Mouse (Mus musculus) heart, postnatal 0 days (tissue): Measurements from ENCODE around the gene F7. TPM values are rescaled to one million over a fixed set of nuclear protein-coding genes. Genes with fewer than 3 reads are reported as not detected.

Source experiments
- ATAC-seq: fragments of 200-750 bp; cut with Nextera tagmentation; 2 replicates; pipeline ENCODE4 v1.8.0; 2017; ENCODE audit warnings: low read depth, moderate number of reproducible peaks, moderate library complexity; ENCODE audit not compliant: insufficient read depth
- DNase-seq: peaks from one replicate; pipeline ENCODE4 v3.0.0-alpha.2; 2016; ENCODE audit warnings: low spot score
- H3K27ac ChIP-seq: fragments of 300-500 bp; sonication (generic); 2 replicates; pipeline ENCODE4 v1.5.1; 2014; ENCODE audit warnings: low read depth, mild to moderate bottlenecking
- H3K27me3 ChIP-seq: fragments of 300-500 bp; sonication (generic); 2 replicates; pipeline ENCODE4 v1.6.1; 2014; ENCODE audit warnings: low read length, mixed read lengths; ENCODE audit not compliant: control insufficient read depth, insufficient read depth
- H3K36me3 ChIP-seq: fragments of 300-500 bp; sonication (generic); replicated peaks from 2 replicates; pipeline ENCODE4 v1.6.1; 2014; ENCODE audit warnings: low read length, mixed read lengths; ENCODE audit not compliant: control insufficient read depth, insufficient read depth
- H3K4me1 ChIP-seq: fragments of 300-500 bp; sonication (generic); 2 replicates; pipeline ENCODE4 v1.6.1; 2014; ENCODE audit warnings: antibody characterized with exemption; ENCODE audit not compliant: control insufficient read depth, insufficient read depth
- H3K4me2 ChIP-seq: fragments of 300-500 bp; sonication (generic); 2 replicates; pipeline ENCODE4 v1.6.1; 2014; ENCODE audit warnings: low read depth, mild to moderate bottlenecking, low read length, moderate library complexity
- H3K4me3 ChIP-seq: fragments of 300-500 bp; sonication (generic); 2 replicates; pipeline ENCODE4 v1.5.1; 2014; ENCODE audit warnings: low read depth, low read length
- H3K9ac ChIP-seq: fragments of 300-500 bp; sonication (generic); replicated peaks from 2 replicates; pipeline ENCODE4 v1.6.1; 2014; ENCODE audit warnings: low read depth, low read length, mixed read lengths
- H3K9me3 ChIP-seq: fragments of 300-500 bp; sonication (generic); replicated peaks from 2 replicates; pipeline ENCODE4 v1.6.1; 2016; ENCODE audit warnings: low read length; ENCODE audit not compliant: control insufficient read depth
- CTCF ChIP-seq: IDR thresholded peaks from 2 replicates; pipeline ENCODE4 v1.5.1; 2016; ENCODE audit warnings: antibody characterized with exemption, control low read depth, low read depth
- EP300 ChIP-seq: IDR thresholded peaks from 2 replicates; pipeline ENCODE4 v1.6.1; 2016; ENCODE audit warnings: antibody characterized with exemption, low read depth
- WGBS: fragments of 180-500 bp; shearing (Covaris S2); extraction: QIAGEN DNeasy Blood & Tissue Kit; methylation state at CpG from one replicate; pipeline ENCODE4 v1.1.7; 2014; 5-methylcytosine and 5-hydroxymethylcytosine counted together
- polyA plus RNA-seq: library from polyadenylated mRNA; unstranded; fragments of >200 nt; fragmentation: Nextera tagmentation; extraction: Ambion mirVana; gene quantifications from 2 replicates; pipeline ENCODE4 v1.2.1, GENCODE M21; 2015
- total RNA-seq: library from RNA; depleted of rRNA; stranded (reverse); fragments of >200 nt; gene quantifications from 2 replicates; pipeline ENCODE4 v1.2.3, GENCODE M21; 2014; ENCODE audit warnings: low replicate concordance

The F7 gene
- total and polyA plus RNA-seq, 2 experiments from 2014 or later = not detected

DNA sequence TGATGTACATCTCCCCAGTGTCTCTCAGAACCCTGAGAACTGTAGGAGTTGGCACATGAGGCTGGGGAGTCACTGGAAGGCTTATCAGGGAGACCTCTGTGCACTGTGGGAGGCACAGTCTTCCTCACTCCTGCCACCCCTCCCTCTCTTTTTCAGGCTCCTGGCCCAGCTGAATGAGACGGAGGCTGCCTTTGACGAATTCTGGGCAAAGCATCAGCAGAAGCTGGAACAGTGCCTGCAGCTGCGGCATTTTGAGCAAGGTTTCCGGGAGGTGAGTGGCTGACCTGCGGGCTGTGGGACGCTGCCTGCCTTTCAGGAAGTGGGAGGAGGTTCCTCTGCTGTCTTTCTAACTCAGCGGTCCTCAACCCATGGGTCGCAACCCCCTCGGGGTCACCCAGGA, 26.0 kb upstream of the F7 start:
- Histone ChIP-seq H3K9ac (no peak overlapping the region), H3K4me1 (no peaks in the 10 kb centered on the region), H3K36me3 (no peaks in the 10 kb centered on the region), H3K27me3 (no peaks in the 10 kb centered on the region), H3K27ac (no peak overlapping the region), H3K4me3 (no peak overlapping the region), H3K4me2 (no peak overlapping the region), H3K9me3 (no peaks in the 10 kb centered on the region)
- TF ChIP-seq EP300 (no peak), CTCF (no peak)
- WGBS = 36% methylated on average over 9 of the region's 9 CpGs
- no peak for DNase-seq
- ATAC-seq = no peak

DNA sequence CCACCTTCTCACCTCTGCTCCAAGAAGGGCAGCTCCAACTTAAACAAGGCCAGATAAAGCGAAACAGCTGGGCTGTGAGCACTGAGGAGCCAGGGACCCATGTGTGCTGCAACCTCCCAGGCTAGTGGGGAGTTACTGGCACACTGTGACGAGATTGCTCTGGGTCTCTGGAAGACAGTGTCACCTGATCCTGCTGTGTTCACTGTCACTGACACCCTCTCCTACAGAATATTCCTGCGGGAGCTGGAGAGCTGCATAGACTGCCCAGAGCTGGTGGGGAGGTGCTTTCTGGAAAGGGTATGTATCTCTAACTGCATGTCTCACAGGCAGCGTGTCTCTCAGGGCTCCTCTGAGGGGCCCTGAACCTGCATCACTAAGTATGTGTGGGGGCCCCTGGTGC, 18.4 kb upstream of the F7 start:
- Histone ChIP-seq H3K27me3 (no peaks in the 10 kb centered on the region), H3K4me2 (no peak overlapping the region), H3K36me3 (peaks cover 6% of the 10 kb centered on the region), H3K4me1 (no peaks in the 10 kb centered on the region), H3K27ac (no peak overlapping the region), H3K4me3 (no peak overlapping the region), H3K9me3 (no peaks in the 10 kb centered on the region), H3K9ac (no peak overlapping the region)
- ATAC-seq (no peak), DNase-seq (no peak)
- TF ChIP-seq CTCF (no peak), EP300 (no peak)
- 39% methylated on average over 4 of the region's 4 CpGs for WGBS

DNA sequence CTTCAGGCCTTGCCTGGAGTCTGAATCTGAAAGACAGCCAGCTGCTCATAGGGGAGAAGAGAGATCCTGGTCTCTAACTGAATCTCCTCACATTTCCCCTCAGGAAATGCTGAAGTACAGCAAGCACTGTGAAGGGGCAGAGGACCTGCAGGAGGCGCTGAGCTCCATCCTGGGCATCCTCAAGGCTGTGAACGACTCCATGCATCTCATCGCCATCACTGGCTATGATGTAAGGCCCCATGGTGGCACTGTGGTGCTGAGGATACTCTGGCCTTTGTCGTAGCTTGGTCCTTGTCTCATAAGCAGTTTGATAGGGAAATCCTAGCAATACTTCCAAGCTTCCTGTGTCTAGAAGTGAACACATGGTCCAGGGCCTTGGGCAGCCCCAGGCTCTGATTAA, 15.5 kb upstream of the F7 start:
- WGBS = 47% methylated on average over 4 of the region's 4 CpGs
- H3K4me2 ChIP-seq = no peak overlapping the region
- no peaks in the 10 kb centered on the region for H3K4me1 ChIP-seq
- H3K27ac ChIP-seq = no peak overlapping the region
- H3K36me3 ChIP-seq = peaks cover 6% of the 10 kb centered on the region
- H3K4me3 ChIP-seq = no peak overlapping the region
- DNase-seq (no peak), ATAC-seq (no peak)
- H3K9me3 ChIP-seq = no peaks in the 10 kb centered on the region
- no peaks in the 10 kb centered on the region for H3K27me3 ChIP-seq
- no peak for TF ChIP-seq EP300
- peak; percentile 21 for TF ChIP-seq CTCF
- no peak overlapping the region for H3K9ac ChIP-seq

DNA sequence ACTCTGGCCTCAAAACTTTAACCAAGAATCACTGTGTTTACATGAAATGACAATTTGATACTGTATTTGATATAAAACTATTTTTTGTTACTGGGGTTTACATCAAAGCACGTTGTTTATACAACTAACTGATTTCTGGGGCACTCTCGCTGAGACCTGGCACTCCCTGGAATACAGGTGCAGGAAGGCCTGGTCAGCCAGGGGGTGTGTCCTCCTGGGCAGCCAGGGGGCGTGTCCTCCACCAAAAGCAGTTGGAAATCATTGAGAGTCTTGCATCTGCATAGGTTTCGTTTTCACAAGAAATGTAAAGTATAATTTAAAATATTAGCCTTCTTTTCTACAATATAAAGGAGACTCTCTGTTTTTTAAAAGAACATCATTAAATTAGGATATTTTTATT, 6.3 kb upstream of the F7 start:
- ATAC-seq = no peak
- no peak overlapping the region for H3K27ac ChIP-seq
- H3K9ac ChIP-seq = no peak overlapping the region
- no peak for DNase-seq
- H3K4me3 ChIP-seq = no peak overlapping the region
- H3K4me1 ChIP-seq = no peaks in the 10 kb centered on the region
- no peaks in the 10 kb centered on the region for H3K36me3 ChIP-seq
- 63% methylated on average over 4 of the region's 4 CpGs for WGBS
- TF ChIP-seq EP300 = no peak
- no peak for TF ChIP-seq CTCF
- H3K27me3 ChIP-seq = no peaks in the 10 kb centered on the region
- no peaks in the 10 kb centered on the region for H3K9me3 ChIP-seq
- H3K4me2 ChIP-seq = no peak overlapping the region

DNA sequence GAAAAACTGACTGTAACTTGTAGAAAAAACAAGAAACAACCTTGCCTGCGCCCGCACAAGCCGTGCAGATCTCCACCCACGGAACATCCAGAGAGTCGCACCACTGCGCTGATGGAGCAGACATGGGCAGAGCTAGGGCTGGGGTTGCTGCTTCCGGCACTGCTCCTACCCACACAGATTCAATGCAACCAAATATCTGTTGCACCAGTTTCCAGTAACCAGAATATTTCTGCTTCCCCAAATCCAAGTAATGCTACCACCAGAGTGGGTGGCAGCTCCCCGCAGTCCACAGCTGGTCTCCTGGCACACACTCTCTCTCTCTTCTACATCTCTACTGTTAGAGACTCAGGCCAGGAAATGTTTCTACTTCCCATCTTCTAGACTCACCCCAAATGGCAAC, 4.0 kb upstream of the F7 start:
- no peaks in the 10 kb centered on the region for H3K9me3 ChIP-seq
- 89% methylated on average over 8 of the region's 8 CpGs for WGBS
- no peaks in the 10 kb centered on the region for H3K4me1 ChIP-seq
- H3K27me3 ChIP-seq = no peaks in the 10 kb centered on the region
- H3K4me3 ChIP-seq = no peak overlapping the region
- ATAC-seq = no peak
- no peak overlapping the region for H3K4me2 ChIP-seq
- no peak for TF ChIP-seq CTCF
- TF ChIP-seq EP300 = no peak
- no peak for DNase-seq
- no peak overlapping the region for H3K27ac ChIP-seq
- H3K36me3 ChIP-seq = no peaks in the 10 kb centered on the region
- H3K9ac ChIP-seq = no peak overlapping the region

DNA sequence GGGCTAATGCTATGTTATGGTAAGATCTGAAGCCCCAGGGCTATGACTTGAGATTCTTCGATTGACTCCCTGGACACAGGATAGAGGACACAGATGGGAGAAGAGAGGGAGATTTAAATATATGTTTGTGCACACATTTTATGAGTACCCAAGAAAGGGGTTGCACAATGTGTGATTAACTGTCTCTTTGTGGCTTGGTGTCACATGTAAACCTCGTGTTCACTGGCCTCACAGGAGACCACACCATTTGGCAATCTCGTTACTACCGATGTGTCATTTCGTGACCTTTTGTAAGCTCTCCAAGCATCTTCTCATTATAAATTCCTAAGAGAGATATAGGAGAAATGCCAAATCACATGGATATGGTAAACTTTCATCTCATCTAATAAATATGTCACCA, 1.8 kb downstream of the F7 start:
- no peaks in the 10 kb centered on the region for H3K27me3 ChIP-seq
- no peaks in the 10 kb centered on the region for H3K4me1 ChIP-seq
- no peaks in the 10 kb centered on the region for H3K36me3 ChIP-seq
- TF ChIP-seq EP300 = no peak
- TF ChIP-seq CTCF = no peak
- no peak overlapping the region for H3K9ac ChIP-seq
- no peak overlapping the region for H3K4me3 ChIP-seq
- WGBS = 77% methylated on average over 5 of the region's 5 CpGs
- H3K9me3 ChIP-seq = no peaks in the 10 kb centered on the region
- no peak for DNase-seq
- H3K4me2 ChIP-seq = no peak overlapping the region
- no peak overlapping the region for H3K27ac ChIP-seq
- ATAC-seq = no peak
